Mouse (Mus musculus): Measurements from ENCODE around the gene Ethe1.

GRCm38 (mm10) chr7:24621193-24621592, 33.9 kb downstream of the Ethe1 start:
- TF ChIP-seq POLR2A (IDR thresholded peaks at IDR 0.05; ENCODE audit: insufficient read length, low read depth) (no peak), MAX (IDR thresholded peaks at IDR 0.05; ENCODE audit: low read depth) (no peak), TCF12 (IDR thresholded peaks at IDR 0.05; ENCODE audit: insufficient read depth, poor library complexity, severe bottlenecking) (no peak), E2F4 (IDR thresholded peaks at IDR 0.05; ENCODE audit: insufficient read depth) (no peak), CEBPB (IDR thresholded peaks at IDR 0.05; ENCODE audit: insufficient read depth, poor library complexity, severe bottlenecking) (no peak), POLR2AphosphoS2 (IDR thresholded peaks at IDR 0.05; ENCODE audit: insufficient read length, low read depth) (no peak), USF1 (IDR thresholded peaks at IDR 0.05; ENCODE audit: low read depth) (no peak), MYOD1 (IDR thresholded peaks at IDR 0.05; ENCODE audit: control insufficient read depth in 1 of 3, insufficient read length in 2 of 3, low read depth in 2 of 3) (no peak), MYOG (IDR thresholded peaks at IDR 0.05; ENCODE audit: control insufficient read depth in 1 of 3, insufficient read depth in 1 of 3, insufficient read length in 2 of 3, low read depth in 2 of 3) (no peak), REST (IDR thresholded peaks at IDR 0.05; ENCODE audit: insufficient read depth, insufficient read length) (no peak), SRF (IDR thresholded peaks at IDR 0.05; ENCODE audit: control insufficient read depth, insufficient read length, low read depth) (no peak)

All from myocyte (in vitro differentiated cells).